Mouse (Mus musculus): ENCODE data around the gene Adamts2. TPM values are rescaled to one million over a fixed set of nuclear protein-coding genes. Genes with fewer than 3 reads are reported as not detected.
A peak's percentile ranks its signal among the peaks of the same experiment; 100 is the strongest.

Gene Adamts2
- polyA plus RNA-seq, 1 experiment from 2014 or later: 8.5 TPM

GRCm38 (mm10) chr11:50628915-50629314 lies 27.0 kb downstream of the Adamts2 start:
- Histone ChIP-seq H3K4me3 (replicated peaks) (no peak overlapping the region), H3K27ac (no peak overlapping the region), H3K4me1 (replicated peaks) (peaks cover 22% of the 10 kb centered on the region), H3K9me3 (no peaks in the 10 kb centered on the region), H3K4me2 (replicated peaks) (no peak overlapping the region), H3K27me3 (replicated peaks) (no peaks in the 10 kb centered on the region), H3K36me3 (no peaks in the 10 kb centered on the region), H3K9ac (no peak overlapping the region)
- 54% methylated on average over 3 of the region's 3 CpGs for WGBS
- ATAC-seq: no peak

- Histone ChIP-seq H3K4me1 (replicated peaks) (peaks cover 22% of the 10 kb centered on the region), H3K36me3 (no peaks in the 10 kb centered on the region), H3K9ac (no peak overlapping the region), H3K4me2 (replicated peaks) (no peak overlapping the region), H3K4me3 (replicated peaks) (no peak overlapping the region), H3K9me3 (no peaks in the 10 kb centered on the region), H3K27me3 (replicated peaks) (no peaks in the 10 kb centered on the region), H3K27ac (no peak overlapping the region)
- WGBS: 87% methylated on average over 2 of the region's 2 CpGs
- no peak for ATAC-seq
These were observed 28.6 kb downstream of the Adamts2 start for GRCm38 (mm10) chr11:50630462-50630861.

GRCm38 (mm10) chr11:50632270-50632669 lies 30.4 kb downstream of the Adamts2 start:
- Histone ChIP-seq H3K27ac (peak overlapping the region; percentile 41; the same call in 1 of the 2 replicates), H3K9me3 (no peaks in the 10 kb centered on the region), H3K4me1 (replicated peaks) (peaks cover 24% of the 10 kb centered on the region), H3K36me3 (no peaks in the 10 kb centered on the region), H3K4me2 (replicated peaks) (no peak overlapping the region), H3K9ac (no peak overlapping the region), H3K4me3 (replicated peaks) (no peak overlapping the region), H3K27me3 (replicated peaks) (no peaks in the 10 kb centered on the region)
- ATAC-seq: peak; percentile 80
- WGBS: 34% methylated on average over 4 of the region's 4 CpGs

GRCm38 (mm10) chr11:50635051-50635590 lies 33.2 kb downstream of the Adamts2 start:
- Histone ChIP-seq H3K4me3 (replicated peaks) (no peak overlapping the region), H3K4me2 (replicated peaks) (no peak overlapping the region), H3K36me3 (no peaks in the 10 kb centered on the region), H3K9me3 (no peaks in the 10 kb centered on the region), H3K27ac (peak overlapping the region; percentile 74), H3K27me3 (replicated peaks) (no peaks in the 10 kb centered on the region), H3K9ac (no peak overlapping the region), H3K4me1 (replicated peaks) (peaks cover 24% of the 10 kb centered on the region)
- 35% methylated on average over 2 of the region's 2 CpGs for WGBS
- ATAC-seq: peak; percentile 56

- H3K27ac ChIP-seq: no peak overlapping the region
- no peak for ATAC-seq
- H3K27me3 ChIP-seq (replicated peaks): no peaks in the 10 kb centered on the region
- no peak overlapping the region for H3K9ac ChIP-seq
- H3K9me3 ChIP-seq: no peaks in the 10 kb centered on the region
- no peaks in the 10 kb centered on the region for H3K36me3 ChIP-seq
- WGBS: 93% methylated on average over 11 of the region's 11 CpGs
- no peak overlapping the region for H3K4me3 ChIP-seq (replicated peaks)
- H3K4me1 ChIP-seq (replicated peaks): peaks cover 17% of the 10 kb centered on the region
- H3K4me2 ChIP-seq (replicated peaks): no peak overlapping the region
These were observed 35.1 kb downstream of the Adamts2 start for GRCm38 (mm10) chr11:50637026-50637425.

- WGBS: 93% methylated on average over 13 of the region's 13 CpGs
These were observed 36.4 kb downstream of the Adamts2 start for GRCm38 (mm10) chr11:50638197-50638867.

GRCm38 (mm10) chr11:50638868-50639220 lies 37.0 kb downstream of the Adamts2 start:
- ATAC-seq: no peak
- Histone ChIP-seq H3K4me1 (replicated peaks) (peaks cover 11% of the 10 kb centered on the region), H3K27me3 (replicated peaks) (no peaks in the 10 kb centered on the region), H3K9ac (no peak overlapping the region), H3K36me3 (no peaks in the 10 kb centered on the region), H3K4me3 (replicated peaks) (no peak overlapping the region), H3K9me3 (no peaks in the 10 kb centered on the region), H3K4me2 (replicated peaks) (no peak overlapping the region), H3K27ac (no peak overlapping the region)
- 90% methylated on average over 3 of the region's 3 CpGs for WGBS

More at GRCm38 (mm10) chr11:50638197-50638867, 36.4 kb downstream of the Adamts2 start:
- Histone ChIP-seq H3K4me1 (replicated peaks) (peaks cover 11% of the 10 kb centered on the region), H3K4me2 (replicated peaks) (no peak overlapping the region), H3K4me3 (replicated peaks) (no peak overlapping the region), H3K27me3 (replicated peaks) (no peaks in the 10 kb centered on the region), H3K9me3 (no peaks in the 10 kb centered on the region), H3K9ac (no peak overlapping the region), H3K36me3 (no peaks in the 10 kb centered on the region), H3K27ac (no peak overlapping the region)
- ATAC-seq: no peak

- WGBS: 34% methylated on average over 3 of the region's 3 CpGs
- H3K4me2 ChIP-seq (replicated peaks): no peak overlapping the region
- H3K27me3 ChIP-seq (replicated peaks): no peaks in the 10 kb centered on the region
- ATAC-seq: no peak
- H3K36me3 ChIP-seq: no peaks in the 10 kb centered on the region
- H3K9ac ChIP-seq: no peak overlapping the region
- no peak overlapping the region for H3K27ac ChIP-seq
- no peaks in the 10 kb centered on the region for H3K9me3 ChIP-seq
- H3K4me3 ChIP-seq (replicated peaks): no peak overlapping the region
- 0 out of 2 replicates have a peak, but pooled peaks cover 7% of the 10 kb centered on the region for H3K4me1 ChIP-seq (replicated peaks)
These were observed 40.7 kb downstream of the Adamts2 start for GRCm38 (mm10) chr11:50642583-50642982.

GRCm38 (mm10) chr11:50646148-50646547 lies 44.3 kb downstream of the Adamts2 start:
- Histone ChIP-seq H3K36me3 (no peaks in the 10 kb centered on the region), H3K4me1 (replicated peaks) (0 out of 2 replicates have a peak, but pooled peaks cover 7% of the 10 kb centered on the region), H3K4me3 (replicated peaks) (no peak overlapping the region), H3K9me3 (no peaks in the 10 kb centered on the region), H3K27ac (0 out of 2 replicates have a peak overlapping the region, but pooled peaks have one; percentile 37), H3K27me3 (replicated peaks) (no peaks in the 10 kb centered on the region), H3K4me2 (replicated peaks) (no peak overlapping the region), H3K9ac (no peak overlapping the region)
- peak; percentile 87 for ATAC-seq
- 38% methylated on average over 4 of the region's 4 CpGs for WGBS

- Histone ChIP-seq H3K36me3 (no peaks in the 10 kb centered on the region), H3K4me2 (replicated peaks) (no peak overlapping the region), H3K4me3 (replicated peaks) (no peak overlapping the region), H3K9ac (no peak overlapping the region), H3K27me3 (replicated peaks) (no peaks in the 10 kb centered on the region), H3K4me1 (replicated peaks) (0 out of 2 replicates have a peak, but pooled peaks cover 7% of the 10 kb centered on the region), H3K9me3 (no peaks in the 10 kb centered on the region), H3K27ac (no peak overlapping the region)
- 86% methylated on average over 4 of the region's 4 CpGs for WGBS
- no peak for ATAC-seq
These were observed 46.4 kb downstream of the Adamts2 start for GRCm38 (mm10) chr11:50648143-50648807.

- no peak overlapping the region for H3K4me3 ChIP-seq (replicated peaks)
- WGBS: 85% methylated on average over 2 of the region's 2 CpGs
- H3K4me1 ChIP-seq (replicated peaks): peaks cover 15% of the 10 kb centered on the region
- no peak overlapping the region for H3K27ac ChIP-seq
- H3K4me2 ChIP-seq (replicated peaks): no peak overlapping the region
- no peaks in the 10 kb centered on the region for H3K9me3 ChIP-seq
- H3K36me3 ChIP-seq: no peaks in the 10 kb centered on the region
- no peak overlapping the region for H3K9ac ChIP-seq
- no peak for ATAC-seq
- H3K27me3 ChIP-seq (replicated peaks): no peaks in the 10 kb centered on the region
These were observed 48.2 kb downstream of the Adamts2 start for GRCm38 (mm10) chr11:50650037-50650436.

GRCm38 (mm10) chr11:50653746-50654431 lies 52.0 kb downstream of the Adamts2 start:
- H3K4me1 ChIP-seq (replicated peaks): peaks cover 8% of the 10 kb centered on the region
- H3K9me3 ChIP-seq: no peaks in the 10 kb centered on the region
- H3K4me3 ChIP-seq (replicated peaks): no peak overlapping the region
- ATAC-seq: 0 out of 2 replicates have a peak, but pooled peaks have one; percentile 34
- no peak overlapping the region for H3K4me2 ChIP-seq (replicated peaks)
- no peaks in the 10 kb centered on the region for H3K27me3 ChIP-seq (replicated peaks)
- H3K9ac ChIP-seq: no peak overlapping the region
- no peak overlapping the region for H3K27ac ChIP-seq
- H3K36me3 ChIP-seq: no peaks in the 10 kb centered on the region
- 55% methylated on average over 9 of the region's 9 CpGs for WGBS
